Mouse (Mus musculus) testis, adult 2 months (tissue): ENCODE measurements around the gene Lgr4. TPM values are rescaled to one million over a fixed set of nuclear protein-coding genes. Genes with fewer than 3 reads are reported as not detected.

Source experiments
- H3K27ac ChIP-seq: fragments of 200-500 bp; 2 replicates; pipeline ENCODE4 v1.5.1; 2012; ENCODE audit warnings: low read depth, low read length; ENCODE audit not compliant: control insufficient read depth, insufficient read depth
- H3K27me3 ChIP-seq: fragments of 200-500 bp; 2 replicates; pipeline ENCODE4 v1.6.1; 2012; ENCODE audit warnings: mild to moderate bottlenecking, low read length, moderate library complexity; ENCODE audit not compliant: control insufficient read depth, insufficient read depth
- H3K36me3 ChIP-seq: fragments of 200-500 bp; 2 replicates; pipeline ENCODE4 v1.6.1; 2012; ENCODE audit warnings: mild to moderate bottlenecking, low read length; ENCODE audit not compliant: control insufficient read depth, insufficient read depth
- H3K4me1 ChIP-seq: fragments of 200-500 bp; 2 replicates; pipeline ENCODE4 v1.6.1; 2012; ENCODE audit warnings: low read length; ENCODE audit not compliant: control insufficient read depth, insufficient read depth
- H3K4me3 ChIP-seq: fragments of 200-500 bp; 2 replicates; pipeline ENCODE4 v1.5.1; 2012; ENCODE audit warnings: low read depth, mild to moderate bottlenecking, low read length, moderate library complexity, mixed read lengths; ENCODE audit not compliant: control insufficient read depth
- CTCF ChIP-seq: fragments of 200-500 bp; IDR thresholded peaks from 2 replicates; pipeline ENCODE4 v1.5.1; 2012; ENCODE audit warnings: low read depth, mild to moderate bottlenecking, inconsistent platforms, low read length, moderate library complexity; ENCODE audit not compliant: control insufficient read depth, insufficient read depth, insufficient replicate concordance
- POLR2A ChIP-seq: fragments of 200-500 bp; IDR thresholded peaks from 2 replicates; pipeline ENCODE4 v1.6.1; 2012; ENCODE audit warnings: low read depth, mild to moderate bottlenecking, inconsistent platforms, low read length, moderate library complexity; ENCODE audit not compliant: control insufficient read depth
- polyA plus RNA-seq: library from polyadenylated mRNA; depleted of rRNA; stranded (reverse); fragments of >200 nt; gene quantifications from 2 replicates; pipeline ENCODE4 v1.2.3, GENCODE M21; 2012

Lgr4 gene
- polyA plus RNA-seq, 1 experiment = 4.3 TPM

GRCm38 (mm10) chr2:109992448-109993073 is 75.1 kb downstream of the Lgr4 start:
- Histone ChIP-seq H3K27me3 (no peaks in the 10 kb centered on the region), H3K4me3 (no peak overlapping the region), H3K4me1 (no peaks in the 10 kb centered on the region), H3K27ac (no peak overlapping the region), H3K36me3 (no peaks in the 10 kb centered on the region)
- TF ChIP-seq POLR2A = no peak
- TF ChIP-seq CTCF = no peak

- Histone ChIP-seq H3K27me3 (no peaks in the 10 kb centered on the region), H3K36me3 (no peaks in the 10 kb centered on the region), H3K27ac (no peak overlapping the region), H3K4me1 (no peaks in the 10 kb centered on the region), H3K4me3 (no peak overlapping the region)
- TF ChIP-seq POLR2A (no peak), CTCF (no peak)
Measured at GRCm38 (mm10) chr2:109993404-109993803, 76.0 kb downstream of the Lgr4 start.

- TF ChIP-seq CTCF (no peak), POLR2A (no peak)
- Histone ChIP-seq H3K36me3 (no peaks in the 10 kb centered on the region), H3K4me3 (no peak overlapping the region), H3K27ac (no peak overlapping the region), H3K4me1 (no peaks in the 10 kb centered on the region), H3K27me3 (no peaks in the 10 kb centered on the region)
Measured at GRCm38 (mm10) chr2:109995061-109995460, 77.6 kb downstream of the Lgr4 start.

GRCm38 (mm10) chr2:109996411-109996810 is 79.0 kb downstream of the Lgr4 start:
- no peak overlapping the region for H3K4me3 ChIP-seq
- H3K27me3 ChIP-seq = no peaks in the 10 kb centered on the region
- H3K27ac ChIP-seq = no peak overlapping the region
- no peak for TF ChIP-seq CTCF
- no peak for TF ChIP-seq POLR2A
- no peaks in the 10 kb centered on the region for H3K4me1 ChIP-seq
- H3K36me3 ChIP-seq = no peaks in the 10 kb centered on the region

- no peak overlapping the region for H3K4me3 ChIP-seq
- no peaks in the 10 kb centered on the region for H3K27me3 ChIP-seq
- TF ChIP-seq POLR2A = no peak
- no peak for TF ChIP-seq CTCF
- no peak overlapping the region for H3K27ac ChIP-seq
- H3K4me1 ChIP-seq = no peaks in the 10 kb centered on the region
- H3K36me3 ChIP-seq = no peaks in the 10 kb centered on the region
Measured at GRCm38 (mm10) chr2:110004668-110005067, 87.2 kb downstream of the Lgr4 start.

- Histone ChIP-seq H3K4me3 (no peak overlapping the region), H3K4me1 (no peaks in the 10 kb centered on the region), H3K36me3 (no peaks in the 10 kb centered on the region), H3K27ac (no peak overlapping the region), H3K27me3 (no peaks in the 10 kb centered on the region)
- TF ChIP-seq CTCF = no peak
- no peak for TF ChIP-seq POLR2A
Measured at GRCm38 (mm10) chr2:110005164-110005563, 87.7 kb downstream of the Lgr4 start.

GRCm38 (mm10) chr2:110005596-110006239 is 88.3 kb downstream of the Lgr4 start:
- TF ChIP-seq POLR2A (no peak), CTCF (no peak)
- Histone ChIP-seq H3K4me3 (no peak overlapping the region), H3K4me1 (no peaks in the 10 kb centered on the region), H3K27ac (no peak overlapping the region), H3K27me3 (no peaks in the 10 kb centered on the region), H3K36me3 (no peaks in the 10 kb centered on the region)
